Mouse (Mus musculus) kidney, postnatal 36 days (tissue): ENCODE results near the gene Exoc6b.
"Not testable (repeated sequence)": the region's sequence is repeated elsewhere in the genome, so short reads cannot be mapped to it uniquely, and the experiment has no call there.

ENCODE experiments used
- DNase-seq, 2 experiments: peaks; one replicate each; pipeline ENCODE4 v3.0.0; 2021 to 2022; ENCODE audit warnings: mixed read lengths in 2 of 2

Exoc6b gene

GRCm38 (mm10) chr6:85069023-85069985 is at the start of gene Exoc6b:
Gene Exoc6b, minus strand, starts transcription at chr6:85069513.
- peak; percentile 78 to 95 for DNase-seq

DNA sequence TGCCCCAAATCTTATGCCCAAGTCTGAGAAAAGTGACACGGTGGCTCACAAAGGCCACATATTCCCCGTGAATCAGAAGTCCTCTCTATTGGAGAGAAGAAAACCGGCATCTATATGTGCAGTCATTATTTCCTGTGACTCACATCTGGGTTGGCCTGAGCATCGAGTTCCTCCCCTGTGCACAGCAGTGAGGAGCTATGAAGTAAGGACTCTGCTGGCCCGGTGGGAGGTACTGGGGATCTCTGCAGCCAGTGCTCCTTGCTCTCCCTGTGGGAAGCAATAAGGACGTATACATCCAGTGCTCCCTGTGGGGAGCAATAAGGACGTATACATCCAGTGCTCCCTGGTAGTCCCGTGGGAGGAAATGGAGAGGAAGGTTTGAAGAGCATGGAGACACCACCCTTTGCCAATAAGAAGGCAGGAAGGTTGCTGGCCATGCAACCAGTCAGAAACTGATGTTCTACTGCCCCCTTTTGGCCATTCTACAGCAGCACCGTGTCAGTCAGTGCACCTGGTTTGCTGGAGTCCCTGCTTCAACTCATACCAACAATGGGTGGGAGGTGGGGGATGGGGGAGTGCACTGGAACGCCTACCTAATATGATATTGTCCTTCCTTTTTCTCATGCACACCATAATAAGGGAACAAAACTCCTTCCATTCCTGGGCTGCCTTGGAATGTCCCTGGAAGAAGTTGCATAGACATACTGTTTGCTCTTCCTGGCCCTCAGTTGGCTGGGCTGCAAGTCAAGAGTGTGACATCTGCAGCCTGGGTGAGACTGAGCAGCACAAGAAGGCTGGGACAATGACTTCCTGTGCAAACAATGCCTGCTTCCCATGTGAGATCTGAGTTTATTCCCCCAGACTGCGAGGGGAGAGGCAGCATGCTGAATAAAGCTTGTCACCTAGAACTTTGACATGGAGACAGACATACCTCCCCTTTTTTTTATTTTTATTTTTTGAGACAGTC is 48.5 kb upstream of the Exoc6b start:
- peak; percentile 64 to 66 for DNase-seq

- DNase-seq = no peak
Observed at GRCm38 (mm10) chr6:85105033-85105615, 35.8 kb upstream of the Exoc6b start.

DNA sequence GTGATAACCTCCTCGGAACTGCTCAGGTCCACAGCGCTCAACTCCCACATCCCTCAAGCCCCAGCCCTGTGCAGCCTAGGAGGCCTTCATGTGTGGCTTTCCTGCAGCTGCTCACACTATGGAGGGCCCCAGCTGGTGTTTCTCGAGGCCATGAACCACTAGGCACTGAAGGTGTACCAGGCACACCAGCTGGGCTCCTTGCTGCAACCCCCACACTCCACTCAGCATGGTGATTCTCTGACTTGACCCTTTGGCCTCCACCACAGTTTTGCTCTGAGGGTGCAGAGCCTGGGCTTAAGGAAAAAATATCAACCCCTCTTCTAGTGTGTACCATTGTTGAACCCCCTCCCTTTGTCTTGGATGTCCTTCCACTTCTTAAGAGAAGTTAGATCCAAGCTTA is 34.0 kb upstream of the Exoc6b start:
- DNase-seq = no peak

DNA sequence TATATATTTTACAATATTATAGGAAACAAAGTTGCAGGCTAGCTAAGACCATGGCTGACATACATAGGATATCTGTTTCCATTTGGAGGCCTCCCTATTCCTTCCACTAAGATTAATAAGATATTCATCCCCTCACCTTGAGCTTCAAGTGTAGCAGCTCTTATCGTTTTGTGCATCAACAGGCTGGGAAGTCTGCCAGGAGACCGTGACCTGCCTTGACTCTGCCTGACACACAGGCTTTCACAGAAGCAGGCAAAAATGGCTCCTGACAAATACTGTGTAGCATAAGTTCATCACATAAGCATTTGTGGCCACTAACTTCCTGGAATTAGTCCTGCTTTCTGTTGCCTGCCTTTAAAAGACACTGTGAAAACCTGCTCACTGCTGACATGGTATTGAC is 27.1 kb upstream of the Exoc6b start:
- DNase-seq = peak; percentile 21 to 45

DNA sequence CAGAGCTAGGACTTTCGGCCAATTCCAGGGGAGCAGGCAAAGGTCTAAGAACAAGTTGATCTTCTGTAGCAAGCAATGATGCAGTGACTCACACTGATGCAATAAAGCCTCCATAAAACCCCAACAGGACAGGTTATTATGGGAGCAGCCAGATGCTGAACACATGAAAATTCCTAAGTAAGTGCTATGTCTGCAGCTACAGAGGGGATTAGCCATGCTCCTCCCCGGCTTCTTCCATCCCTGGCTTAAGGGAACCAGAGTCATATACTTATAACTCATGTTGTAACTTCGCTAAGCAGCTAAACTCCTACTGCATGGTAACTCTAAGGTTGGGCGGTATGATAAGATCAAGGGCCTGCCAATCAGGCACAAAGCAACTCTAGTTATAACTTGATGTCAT is 18.1 kb upstream of the Exoc6b start:
- no peak for DNase-seq

- DNase-seq = no peak
Observed at GRCm38 (mm10) chr6:85086645-85087044, 17.3 kb upstream of the Exoc6b start.

DNA sequence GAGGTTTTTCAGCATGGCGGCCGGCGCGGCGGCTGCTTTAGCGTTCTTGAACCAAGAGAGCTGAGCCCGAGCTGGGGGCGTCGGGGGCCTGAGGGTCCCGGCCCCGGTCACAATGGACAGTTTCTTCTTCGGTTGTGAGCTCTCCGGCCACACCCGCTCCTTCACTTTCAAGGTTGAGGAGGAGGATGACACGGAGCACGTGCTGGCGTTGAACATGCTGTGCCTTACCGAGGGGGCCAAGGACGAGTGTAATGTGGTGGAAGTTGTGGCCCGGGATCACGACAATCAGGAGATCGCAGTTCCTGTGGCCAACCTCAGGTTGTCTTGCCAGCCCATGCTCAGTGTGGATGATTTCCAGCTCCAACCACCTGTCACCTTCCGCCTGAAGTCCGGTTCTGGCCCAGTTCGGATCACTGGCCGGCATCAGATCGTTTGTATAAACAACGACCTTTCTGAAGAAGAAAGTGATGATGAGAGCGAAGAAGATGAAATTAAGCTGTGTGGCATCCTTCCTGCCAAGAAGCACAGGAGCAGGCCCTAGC is 6.9 kb upstream of the Exoc6b start:
- not testable (repeated sequence) for DNase-seq

GRCm38 (mm10) chr6:85074996-85075395 is 5.7 kb upstream of the Exoc6b start:
- DNase-seq = no peak

- DNase-seq = peak; percentile 21 to 24
Observed at GRCm38 (mm10) chr6:85068322-85069022, 841 bp downstream of the Exoc6b start.

GRCm38 (mm10) chr6:85057641-85058040 is 11.7 kb downstream of the Exoc6b start:
- no peak for DNase-seq

- no peak for DNase-seq
Observed at GRCm38 (mm10) chr6:85051109-85051508, 18.2 kb downstream of the Exoc6b start.

DNA sequence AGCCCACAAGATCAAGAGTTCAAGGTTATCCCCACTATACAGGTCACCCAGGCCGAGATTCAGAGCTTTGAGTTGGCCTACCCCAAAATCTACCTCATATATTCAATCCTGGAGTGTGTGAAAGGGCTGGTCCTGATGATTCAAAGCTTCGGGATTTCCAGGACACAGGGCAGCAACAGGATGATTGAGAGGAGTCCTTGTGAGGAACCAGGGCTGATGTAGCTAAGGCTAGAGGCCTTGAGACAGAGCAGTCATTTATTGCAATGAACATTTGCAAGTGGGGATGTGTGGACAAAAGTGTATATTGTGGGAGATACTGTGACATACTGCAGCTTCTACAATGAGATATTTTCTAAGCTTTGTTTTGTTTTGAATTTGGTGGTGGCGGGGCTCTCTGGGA is 22.8 kb downstream of the Exoc6b start:
- DNase-seq = no peak

DNA sequence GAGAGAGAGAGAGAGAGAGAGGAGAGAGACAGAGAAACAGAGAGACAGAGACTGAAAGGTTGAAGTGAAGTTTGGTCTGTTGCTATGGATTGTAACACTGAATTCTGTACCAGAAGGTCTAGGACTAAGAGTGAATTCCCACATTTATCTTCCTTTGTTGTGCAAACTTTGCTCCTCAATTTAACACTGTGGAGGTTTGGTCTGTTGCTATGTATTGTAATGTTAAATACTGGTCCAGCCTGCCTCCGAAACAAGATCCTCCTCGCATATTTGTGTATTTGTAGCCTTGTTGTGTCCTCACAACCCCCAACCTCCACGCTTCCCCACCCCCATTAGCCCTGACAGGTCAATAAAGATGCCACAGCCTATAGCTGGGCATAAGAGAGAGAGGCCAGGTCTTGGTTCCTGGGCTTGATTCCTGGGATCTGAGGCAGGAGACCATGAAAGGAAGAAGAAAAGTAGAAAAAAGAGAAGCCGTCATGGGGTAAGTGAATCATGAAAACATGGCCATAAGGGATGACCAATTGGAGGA is 24.6 kb downstream of the Exoc6b start:
- no peak for DNase-seq

DNA sequence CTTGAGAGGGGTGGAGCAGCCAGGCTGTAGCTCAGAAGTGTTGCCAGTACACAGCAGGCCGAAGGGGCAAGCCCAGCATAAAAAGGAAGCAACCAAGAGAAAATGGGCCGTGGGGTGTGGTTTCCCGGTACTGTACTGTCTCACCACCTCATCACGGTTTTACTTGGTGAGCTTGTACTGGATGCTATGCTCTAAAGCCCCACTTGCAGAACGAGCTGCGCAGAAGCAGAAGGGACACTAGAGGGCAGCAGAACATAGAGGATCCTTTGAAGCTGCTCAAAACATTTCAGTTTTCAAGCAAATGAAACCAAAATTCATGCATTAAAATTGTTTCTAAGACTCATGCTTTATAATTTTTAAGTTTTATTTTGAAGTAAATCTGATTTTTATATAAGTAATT is 31.6 kb downstream of the Exoc6b start:
- DNase-seq = peak; percentile 60 to 74

GRCm38 (mm10) chr6:85029671-85030070 is 39.6 kb downstream of the Exoc6b start:
- peak in 1 of 2 experiments; percentile 9 for DNase-seq

DNA sequence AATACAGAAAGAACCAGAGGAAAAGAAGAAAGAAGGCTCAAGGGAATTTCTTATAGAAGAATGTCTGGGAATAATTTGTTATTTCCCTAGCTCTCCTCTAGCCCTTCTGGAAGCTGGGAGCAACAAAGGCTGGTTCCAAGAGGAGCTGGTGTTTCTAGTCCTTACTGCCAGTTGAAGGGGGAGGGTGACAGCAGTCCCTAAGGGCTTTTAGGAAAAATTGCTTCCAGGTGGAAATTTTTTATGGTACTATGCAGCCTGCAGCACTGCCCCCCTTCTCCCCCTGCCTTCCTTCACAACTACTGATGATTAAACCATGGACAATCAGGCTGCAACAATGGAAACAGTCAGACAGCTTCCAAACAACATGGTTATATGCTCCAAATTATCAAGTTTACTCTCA is 44.9 kb downstream of the Exoc6b start:
- DNase-seq = no peak

DNA sequence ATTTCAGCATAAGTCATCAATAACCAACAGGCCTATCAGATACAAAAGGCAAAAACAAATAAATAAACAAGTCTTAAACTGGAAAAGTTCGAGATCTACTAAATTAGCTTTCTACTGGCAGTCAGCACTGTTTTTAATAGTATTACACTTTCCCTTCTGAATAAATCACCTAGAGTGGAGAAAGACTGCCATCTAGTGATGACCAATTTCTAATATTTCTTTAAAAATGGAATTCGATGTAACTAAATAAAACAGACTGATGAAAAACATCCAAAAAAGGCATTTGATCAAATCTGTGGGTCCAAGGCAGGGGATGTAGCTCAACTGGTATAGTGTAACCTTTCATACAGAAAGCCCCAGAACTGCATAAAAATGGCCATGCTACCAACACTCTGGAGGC is 52.3 kb downstream of the Exoc6b start:
- DNase-seq = peak in 1 of 2 experiments; percentile 7

DNA sequence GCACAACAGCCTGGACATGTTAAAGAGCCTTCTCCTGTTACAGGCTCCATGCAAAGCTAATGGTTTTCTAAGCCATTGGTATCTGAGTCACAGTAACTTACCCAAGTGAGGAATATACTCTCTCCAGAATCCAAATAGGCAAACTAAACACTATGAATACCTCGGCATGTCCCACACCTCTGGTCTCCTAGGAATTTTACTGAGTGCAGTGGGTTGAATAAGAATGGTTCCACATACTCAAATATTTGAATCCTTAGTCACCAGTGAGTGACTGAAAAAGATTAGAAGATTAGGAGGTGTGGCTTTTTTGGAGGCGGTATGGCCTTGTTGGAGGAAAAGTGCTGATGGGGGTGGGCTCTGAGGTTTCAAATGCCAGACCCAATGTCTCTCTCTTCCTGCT is 55.4 kb downstream of the Exoc6b start:
- DNase-seq = no peak

DNA sequence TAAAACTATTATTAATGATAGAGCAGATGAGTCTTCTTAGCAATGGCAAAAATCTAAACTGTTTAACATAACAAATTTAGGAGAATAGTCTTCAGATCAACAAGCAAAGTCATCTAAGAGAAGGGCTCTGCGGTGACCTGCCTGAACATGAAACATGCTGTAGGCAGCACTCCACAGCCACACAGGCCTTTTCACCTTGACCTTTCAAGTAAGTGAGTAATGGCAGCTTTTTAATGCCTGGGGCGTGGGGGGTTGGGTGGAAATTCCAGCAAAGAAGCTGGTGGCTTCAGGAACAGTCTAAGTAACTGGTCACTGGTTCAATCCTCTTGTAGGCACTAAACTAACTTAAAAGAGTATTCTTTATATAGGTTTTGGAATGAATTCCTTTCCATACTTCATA is 58.9 kb downstream of the Exoc6b start:
- peak; percentile 25 to 48 for DNase-seq

- no peak for DNase-seq
Observed at GRCm38 (mm10) chr6:84995418-84995817, 73.9 kb downstream of the Exoc6b start.

DNA sequence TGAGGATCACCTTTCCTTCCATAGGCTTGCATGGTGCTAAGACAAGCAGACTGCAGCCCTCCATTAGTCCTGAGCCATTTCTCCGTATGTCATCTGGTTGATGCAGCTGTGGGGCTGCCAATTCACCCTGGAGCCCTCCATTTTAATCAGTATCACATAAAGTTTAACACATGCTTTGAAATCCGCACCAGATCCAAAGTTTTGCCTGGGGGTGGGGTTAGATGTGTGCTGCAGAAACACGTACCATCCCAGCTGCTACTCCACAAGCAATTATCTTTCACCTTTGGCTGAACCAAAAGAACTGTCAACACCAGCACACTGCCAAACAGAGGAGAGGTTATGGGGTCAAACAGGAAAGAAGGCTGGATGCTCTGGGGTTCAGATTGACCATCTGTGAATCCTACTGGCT is 92.7 kb downstream of the Exoc6b start:
- DNase-seq = peak in 1 of 2 experiments; percentile 1
